Mouse (Mus musculus) CH12F3 (cell line): Measurements from ENCODE around the gene Zfp704.

Experiments used
- in situ Hi-C: fragments of 300-500 bp; cut with MboI; formaldehyde crosslinking; loops from 2 replicates; pipeline ENCODE4 v1.14.3; 2020; ENCODE audit warnings: low sequenced_read_pairs

The Zfp704 gene

DNA sequence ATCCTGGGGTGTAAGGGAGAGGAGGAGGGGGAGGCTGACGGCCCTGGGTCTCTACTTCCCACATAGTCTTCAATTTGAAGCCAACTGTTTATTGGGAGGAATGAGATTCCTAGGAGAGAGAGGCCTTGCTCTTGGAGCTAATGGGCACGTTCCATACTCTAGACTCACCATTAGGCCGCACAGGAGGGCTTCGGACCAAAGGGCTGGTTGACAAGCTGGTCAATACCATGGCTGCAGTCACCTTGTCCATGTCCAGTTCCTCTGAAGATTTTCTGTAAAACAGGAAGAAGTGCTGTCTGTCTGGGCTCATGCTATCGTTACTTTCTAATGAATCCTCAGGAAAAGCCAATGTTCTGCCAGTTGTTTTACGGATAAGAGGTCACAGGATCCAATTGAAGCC lies 135.6 kb downstream of the Zfp704 start:
- in situ Hi-C loops, result loop anchor here (25.0 kb wide), 2 partner anchors 387 to 512 kb away; no protein-coding TSS in a partner anchor

DNA sequence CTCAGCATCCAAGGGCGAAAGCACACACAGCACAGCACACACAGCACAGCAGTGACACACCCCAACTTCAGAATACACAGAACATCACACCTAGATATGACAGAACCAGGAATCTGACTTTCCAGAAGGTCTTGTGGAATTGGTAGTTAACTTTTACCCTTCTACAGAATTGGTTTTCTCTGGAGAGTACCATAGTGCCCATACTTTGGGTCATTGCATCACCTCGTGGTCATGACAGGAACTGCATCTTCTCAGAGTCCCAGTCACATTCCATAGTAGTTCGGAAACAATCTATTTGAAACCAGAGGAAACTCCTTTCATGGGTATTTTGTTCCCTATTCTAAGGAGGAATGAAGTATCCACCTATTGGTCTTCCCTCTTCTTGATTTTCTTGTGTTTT lies 143.6 kb downstream of the Zfp704 start:
- in situ Hi-C loops, result loop anchor here (25.0 kb wide), 2 partner anchors 379 to 504 kb away; no protein-coding TSS in a partner anchor

GRCm38 (mm10) chr3:9465731-9466130 lies 144.2 kb downstream of the Zfp704 start:
- in situ Hi-C loops, result loop anchor here (25.0 kb wide), 2 partner anchors 378 to 503 kb away; no protein-coding TSS in a partner anchor

- in situ Hi-C loops, result loop anchor here (25.0 kb wide), 2 partner anchors 374 to 499 kb away; no protein-coding TSS in a partner anchor
These were observed 148.2 kb downstream of the Zfp704 start for GRCm38 (mm10) chr3:9461660-9462059.

DNA sequence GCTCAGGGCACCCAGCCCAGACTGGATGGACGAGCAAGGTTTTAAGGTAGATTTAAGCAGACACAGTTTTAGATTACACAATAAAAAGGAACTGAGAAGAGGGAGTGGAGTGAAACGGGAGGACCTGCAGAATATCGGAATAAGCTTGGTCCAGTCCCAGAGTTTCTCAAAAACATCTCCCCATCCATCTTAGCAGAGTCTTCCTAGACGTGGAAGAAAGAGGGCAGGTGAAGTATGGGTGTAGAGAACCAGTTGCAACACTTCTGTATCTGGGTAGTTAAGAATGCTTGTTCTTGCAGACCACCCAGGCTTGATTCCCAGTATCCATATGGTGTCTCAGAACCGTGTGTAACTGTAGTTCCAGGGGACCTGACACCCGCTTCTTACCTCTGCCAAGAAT lies 149.6 kb downstream of the Zfp704 start:
- in situ Hi-C loops, result loop anchor here (25.0 kb wide), 2 partner anchors 373 to 498 kb away; no protein-coding TSS in a partner anchor

DNA sequence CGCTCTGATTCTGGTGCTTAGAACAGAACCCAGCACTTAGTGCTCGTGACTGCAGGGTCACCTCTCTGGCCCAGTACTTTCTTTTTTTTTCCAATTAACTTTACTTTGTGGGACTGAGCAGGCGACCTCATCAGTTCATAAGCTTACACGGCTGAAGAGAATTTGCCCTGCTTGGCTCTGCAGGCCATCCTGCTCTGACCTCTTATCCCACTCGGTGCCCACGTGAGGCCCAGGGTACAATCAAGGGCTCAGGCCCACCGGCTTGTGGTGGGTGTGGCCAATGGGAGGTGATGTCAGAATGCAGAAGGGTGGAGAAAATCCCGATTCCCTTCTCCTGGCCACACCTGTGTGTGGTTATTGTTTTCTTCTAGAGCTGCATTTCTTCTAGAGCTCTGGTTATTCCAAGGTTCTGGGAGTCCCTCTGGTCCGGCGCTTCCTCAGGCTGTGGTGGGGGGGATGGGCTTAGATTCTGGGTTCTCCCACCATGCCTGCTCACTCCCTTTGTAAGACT lies 153.4 kb downstream of the Zfp704 start:
- in situ Hi-C loops, result loop anchor here (25.0 kb wide), 2 partner anchors 369 to 494 kb away; no protein-coding TSS in a partner anchor

DNA sequence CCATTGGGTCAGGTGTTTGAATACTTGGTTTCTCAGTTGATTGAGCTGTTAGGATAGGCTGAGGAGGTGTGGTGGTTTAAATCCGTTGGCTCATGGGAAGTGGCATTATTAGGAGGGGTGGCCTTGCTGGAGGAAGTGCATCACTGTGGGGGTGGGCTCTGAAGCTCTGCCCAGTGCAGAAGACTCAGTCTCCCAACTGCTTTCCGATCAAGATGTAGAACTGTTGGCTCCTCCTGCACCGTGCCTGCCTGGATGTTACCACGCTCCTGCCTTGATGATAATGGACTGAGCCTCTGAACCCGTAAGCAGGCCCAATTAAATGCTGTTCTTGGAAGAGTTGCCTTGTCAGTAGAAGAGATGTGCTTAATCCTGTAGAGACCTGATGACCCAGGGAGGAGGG lies 154.5 kb downstream of the Zfp704 start:
- in situ Hi-C loops, result loop anchor here (25.0 kb wide), 2 partner anchors 368 to 493 kb away; no protein-coding TSS in a partner anchor

DNA sequence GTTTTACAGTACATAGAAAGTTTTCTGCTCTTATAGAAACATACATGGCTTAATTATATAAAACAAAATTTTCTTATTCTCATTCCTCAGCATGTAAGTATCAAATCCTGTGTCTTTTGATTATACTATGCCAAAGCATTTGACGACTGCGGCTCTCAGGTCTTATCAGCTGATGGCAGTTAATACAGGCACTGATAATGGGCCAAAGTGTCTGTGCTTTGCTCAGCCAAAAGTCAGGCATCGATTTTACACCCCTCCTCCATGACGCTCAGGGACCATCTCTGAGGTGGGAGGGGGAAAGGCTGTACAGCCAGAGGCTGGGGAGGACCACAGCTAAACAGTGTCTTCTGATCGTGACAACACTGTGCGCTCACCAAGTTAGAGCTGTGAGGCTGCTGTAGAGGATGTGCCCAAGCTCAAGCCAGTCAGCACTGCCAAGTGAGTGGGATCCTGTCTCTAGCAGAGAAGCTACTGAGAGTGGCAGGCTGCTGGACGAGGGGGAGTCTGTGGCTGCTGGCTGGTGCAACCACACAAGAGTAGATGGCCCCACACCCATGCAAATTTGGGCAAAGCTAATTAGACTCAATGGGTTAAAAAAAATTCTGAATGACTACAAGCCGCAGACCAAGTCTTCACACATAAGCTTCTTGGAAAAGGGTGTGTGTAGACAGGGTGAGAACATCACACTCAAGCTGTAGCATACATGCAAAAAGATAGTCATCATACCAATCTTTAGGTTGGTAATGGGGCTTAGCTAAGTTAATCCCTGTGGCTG lies 155.1 kb downstream of the Zfp704 start:
- in situ Hi-C loops, result loop anchor here (25.0 kb wide), 2 partner anchors 367 to 492 kb away; no protein-coding TSS in a partner anchor

DNA sequence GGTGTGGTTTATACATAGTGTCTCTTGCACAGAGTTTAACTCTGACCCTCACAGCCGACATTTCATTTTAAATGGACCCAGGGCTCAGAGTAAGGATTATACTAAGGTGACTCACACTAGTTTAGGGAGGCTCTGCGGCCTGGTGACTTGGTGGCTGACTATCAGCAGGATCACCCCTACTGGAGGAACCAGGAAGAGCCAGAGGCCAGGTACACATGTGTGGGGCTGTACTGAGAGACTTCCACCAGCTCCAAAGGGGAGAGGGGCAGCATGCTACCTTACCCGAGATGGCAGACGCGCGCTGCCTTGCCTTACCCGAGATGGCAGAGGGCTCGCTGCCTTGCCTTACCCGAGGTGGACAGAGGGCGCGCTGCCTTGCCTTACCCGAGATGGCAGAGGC lies 159.4 kb downstream of the Zfp704 start:
- in situ Hi-C loops, result loop anchor here (25.0 kb wide), 2 partner anchors 363 to 488 kb away; no protein-coding TSS in a partner anchor

DNA sequence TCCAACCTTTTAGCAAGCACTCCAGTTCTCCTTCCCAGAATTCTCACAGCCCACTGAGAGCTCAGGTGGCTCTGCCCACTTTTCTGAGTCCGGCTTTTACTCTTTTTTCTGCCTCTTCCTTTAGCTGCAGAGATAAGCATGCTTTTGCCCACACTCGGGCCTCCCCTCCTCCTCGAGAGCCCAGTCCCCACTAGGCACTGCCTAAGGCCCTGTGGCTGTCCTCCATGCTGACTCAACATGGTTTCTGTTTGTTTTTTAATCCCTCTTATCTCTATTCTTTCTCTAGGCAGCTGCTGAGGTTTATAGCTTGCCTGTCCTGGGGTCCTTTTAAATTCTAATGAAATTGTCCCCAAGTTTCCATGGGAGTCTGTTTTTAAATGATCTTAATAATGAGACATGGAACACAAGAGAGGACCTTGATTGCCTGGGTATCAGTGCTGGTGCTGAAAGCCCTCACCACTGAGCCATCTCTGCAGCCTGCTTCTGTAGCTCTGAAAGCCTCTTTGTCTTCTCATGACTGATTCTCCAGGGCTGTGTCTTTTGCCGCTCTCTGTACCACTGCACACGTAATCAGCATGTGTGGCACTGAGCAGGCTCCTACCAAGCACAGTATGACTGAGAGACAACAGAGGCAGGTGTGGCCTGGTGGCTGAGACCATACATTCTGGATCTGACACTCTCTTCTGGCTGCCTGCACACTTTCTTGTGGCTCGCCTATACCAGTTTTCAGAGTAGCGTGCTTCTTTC lies 160.5 kb downstream of the Zfp704 start:
- in situ Hi-C loops, result loop anchor here (25.0 kb wide), 2 partner anchors 362 to 487 kb away; no protein-coding TSS in a partner anchor

- in situ Hi-C loops, result no loop called here
These were observed 161.3 kb downstream of the Zfp704 start for GRCm38 (mm10) chr3:9448541-9448940.

DNA sequence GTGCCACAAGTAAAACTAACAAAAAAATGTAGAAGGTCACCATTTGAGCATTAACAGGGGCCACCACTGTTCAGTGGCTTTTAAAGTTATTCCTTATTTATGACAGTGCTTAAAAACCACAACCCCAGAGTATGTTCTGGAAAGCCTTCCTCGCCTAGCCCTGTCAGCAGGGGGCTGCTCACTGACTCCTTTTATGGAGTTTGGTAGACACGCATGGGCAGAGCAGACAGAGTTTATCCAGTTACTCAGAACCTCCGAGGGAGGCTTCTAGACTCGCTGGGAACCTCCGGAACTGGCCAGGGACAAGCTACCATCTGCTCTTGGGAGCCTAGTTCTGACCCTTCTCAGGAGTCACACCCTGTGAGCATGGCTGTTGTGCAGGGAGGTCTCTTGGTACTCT lies 165.3 kb downstream of the Zfp704 start:
- in situ Hi-C loops, result no loop called here

DNA sequence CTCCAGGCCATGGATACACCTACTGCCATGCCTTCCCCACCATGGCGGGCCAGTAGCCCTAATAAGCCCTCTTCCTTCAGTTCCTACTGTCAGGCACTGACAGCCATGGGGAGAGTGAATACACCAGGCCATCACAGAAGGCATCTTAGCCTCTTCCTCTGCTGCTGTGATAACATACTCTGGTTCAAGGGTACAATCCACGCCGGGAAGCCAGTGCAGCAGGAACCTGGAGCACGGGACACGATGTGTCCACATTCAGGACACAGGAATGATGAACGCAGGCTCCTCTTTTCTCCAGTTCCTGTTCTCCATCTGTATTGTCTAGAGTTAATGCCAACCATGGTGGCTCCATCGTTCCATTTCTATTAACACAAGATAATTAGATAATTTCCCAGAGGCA lies 165.9 kb downstream of the Zfp704 start:
- in situ Hi-C loops, result no loop called here

- in situ Hi-C loops, result no loop called here
These were observed 166.4 kb downstream of the Zfp704 start for GRCm38 (mm10) chr3:9443476-9443875.

GRCm38 (mm10) chr3:9441566-9442540 lies 168.0 kb downstream of the Zfp704 start:
- in situ Hi-C loops, result no loop called here

DNA sequence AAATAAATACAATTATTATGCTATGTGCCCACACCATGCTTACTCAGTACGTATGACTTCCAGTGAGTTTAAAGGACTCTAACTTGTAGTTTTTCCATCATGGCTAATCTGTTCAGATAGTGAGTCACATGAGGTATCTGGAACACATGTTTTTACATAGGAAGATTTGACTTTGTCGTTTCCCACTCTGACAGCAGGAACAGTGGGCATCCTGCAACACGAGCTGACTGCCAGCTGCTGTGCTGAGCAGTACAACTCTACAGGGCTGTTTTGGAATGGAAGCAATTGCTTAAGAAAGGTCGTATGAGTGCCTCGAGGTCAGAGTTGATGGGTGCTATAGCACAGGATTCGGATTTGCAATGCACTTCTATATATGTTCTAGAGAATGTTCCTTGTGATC lies 169.4 kb downstream of the Zfp704 start:
- in situ Hi-C loops, result no loop called here

DNA sequence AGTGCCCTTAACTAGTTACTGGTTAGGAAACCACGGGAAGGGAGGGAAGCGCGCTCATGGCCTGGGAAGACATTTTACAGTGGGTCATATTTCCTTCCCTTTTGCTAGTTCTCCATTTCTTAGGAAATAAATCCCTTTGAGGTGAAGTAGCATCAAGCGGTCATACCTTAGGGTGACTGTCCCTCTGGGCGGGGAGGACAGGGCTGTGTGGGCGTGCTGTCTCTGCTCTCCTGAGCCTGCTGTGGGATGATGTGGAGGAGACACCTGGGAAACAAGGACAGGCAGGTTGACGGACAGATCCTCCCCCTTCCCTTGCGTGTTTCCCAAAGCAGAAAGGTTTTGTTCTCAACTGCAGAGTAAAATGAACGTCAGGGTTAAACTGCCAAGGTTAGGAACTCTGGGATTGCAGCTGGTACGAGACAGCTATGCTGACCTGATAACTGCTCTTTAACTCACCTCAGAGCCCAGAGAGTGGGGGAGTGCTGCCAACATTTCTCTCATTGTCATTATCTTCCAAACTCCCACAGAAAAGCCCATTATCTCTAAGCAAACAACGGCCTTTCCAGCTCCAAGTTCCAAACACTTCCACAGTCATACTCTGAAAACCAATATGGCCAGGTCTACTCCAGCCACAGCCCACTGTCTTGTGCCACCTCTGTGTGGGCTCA lies 170.1 kb downstream of the Zfp704 start:
- in situ Hi-C loops, result no loop called here

DNA sequence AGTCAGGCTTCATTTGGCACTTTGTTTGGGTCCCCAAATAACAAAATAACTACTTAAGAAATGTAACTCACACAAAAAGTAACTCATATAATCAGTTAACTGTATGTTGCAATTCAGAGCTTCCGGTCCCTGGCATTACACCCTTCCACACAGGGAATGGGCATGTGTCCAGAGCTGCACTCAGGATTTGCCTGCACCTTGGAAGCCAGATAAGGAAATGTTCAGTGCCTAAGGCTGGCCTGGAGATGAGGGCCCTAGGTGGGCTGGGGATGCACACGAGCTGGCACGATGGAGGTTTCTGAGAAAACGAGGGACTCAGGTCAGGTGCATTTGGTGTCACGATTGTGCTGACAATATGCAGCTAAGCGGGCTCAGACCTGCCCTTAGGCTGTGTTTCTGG lies 173.6 kb downstream of the Zfp704 start:
- in situ Hi-C loops, result no loop called here

GRCm38 (mm10) chr3:9434394-9435175 lies 175.3 kb downstream of the Zfp704 start:
- in situ Hi-C loops, result no loop called here
